Mouse (Mus musculus): ENCODE measurements around the gene Tnfaip6.
A peak's percentile ranks its signal among the peaks of the same experiment; 100 is the strongest.

- TF ChIP-seq POLR2A (IDR thresholded peaks at IDR 0.05; ENCODE audit: borderline replicate concordance, extremely low read depth, insufficient read depth, insufficient read length, poor library complexity, severe bottlenecking) = peak; percentile 48; the same call in 1 of the 2 replicates
- no peak for TF ChIP-seq CTCF (IDR thresholded peaks at IDR 0.05; ENCODE audit: borderline replicate concordance, extremely low read depth, insufficient read depth, insufficient read length)
Observed at GRCm38 (mm10) chr2:52072491-52073140, 34.8 kb downstream of the Tnfaip6 start, which contains the start of gene Rif1.

Measured in brain, embryonic 14.5 days (tissue).